Mouse (Mus musculus): ENCODE results near the gene Cit. TPM values are rescaled to one million over a fixed set of nuclear protein-coding genes. Genes with fewer than 3 reads are reported as not detected.

Gene Cit
- polyA plus RNA-seq, 1 experiment from 2014 or later = 30.7 TPM

DNA sequence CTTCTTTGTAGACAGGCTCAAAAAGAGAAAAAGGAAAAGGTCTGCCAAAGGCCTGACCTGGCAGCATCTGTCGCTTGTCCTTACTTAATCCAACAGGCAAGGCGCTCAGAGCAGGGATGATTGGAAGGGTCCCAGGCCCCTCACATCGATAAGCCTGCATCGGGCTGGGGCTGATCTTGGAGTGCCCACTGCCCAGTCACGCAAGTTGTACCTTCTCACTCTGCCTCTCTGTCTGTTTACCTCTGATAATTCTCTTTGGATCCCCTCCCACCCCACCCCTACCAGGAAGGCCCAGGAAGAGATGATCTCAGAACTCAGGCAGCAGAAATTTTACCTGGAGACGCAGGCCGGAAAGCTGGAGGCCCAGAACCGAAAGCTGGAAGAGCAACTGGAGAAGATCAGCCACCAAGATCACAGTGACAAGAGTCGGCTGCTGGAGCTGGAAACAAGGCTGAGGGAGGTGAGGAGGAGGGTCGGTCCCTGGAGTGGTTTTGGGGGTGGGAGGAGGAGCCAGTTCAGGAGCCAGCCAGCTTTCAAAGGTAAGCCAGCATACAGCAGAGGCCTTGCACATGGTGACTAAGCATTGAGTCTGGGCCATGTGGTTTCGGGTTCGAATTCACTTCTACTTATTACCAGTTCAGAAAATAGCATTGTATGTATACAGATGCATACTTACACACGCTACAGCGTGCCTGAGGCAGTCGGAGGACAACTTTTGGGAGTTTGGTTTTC is 102.7 kb downstream of the Cit start:
- no peak for ATAC-seq (ENCODE audit: insufficient number of reproducible peaks, low FRiP score, low TSS enrichment, low read depth)
- Histone ChIP-seq H3K4me3 (ENCODE audit: low read depth, low read length) (no peak overlapping the region), H3K9ac (ENCODE audit: low read length) (no peak overlapping the region), H3K4me1 (ENCODE audit: control insufficient read depth, insufficient read depth, low read length) (no peaks in the 10 kb centered on the region), H3K27me3 (ENCODE audit: control insufficient read depth, insufficient read depth, low read length) (no peaks in the 10 kb centered on the region), H3K36me3 (ENCODE audit: control insufficient read depth, insufficient read depth, low read length) (peaks cover 20% of the 10 kb centered on the region), H3K9me3 (ENCODE audit: control insufficient read depth, low read length) (no peaks in the 10 kb centered on the region), H3K27ac (replicated peaks; ENCODE audit: low read depth, low read length) (no peak overlapping the region), H3K4me2 (ENCODE audit: low read depth, severe bottlenecking) (no peak overlapping the region)
- WGBS = 91% methylated on average over 15 of the region's 15 CpGs
- DNase-seq (ENCODE audit: low spot score) = no peak

- no peaks in the 10 kb centered on the region for H3K27me3 ChIP-seq (ENCODE audit: control insufficient read depth, insufficient read depth, low read length)
- WGBS = 85% methylated on average over 7 of the region's 7 CpGs
- H3K9ac ChIP-seq (ENCODE audit: low read length) = no peak overlapping the region
- H3K36me3 ChIP-seq (ENCODE audit: control insufficient read depth, insufficient read depth, low read length) = peaks cover 39% of the 10 kb centered on the region
- H3K27ac ChIP-seq (replicated peaks; ENCODE audit: low read depth, low read length) = no peak overlapping the region
- no peak for ATAC-seq (ENCODE audit: insufficient number of reproducible peaks, low FRiP score, low TSS enrichment, low read depth)
- no peaks in the 10 kb centered on the region; the same call in 1 of the 2 replicates for H3K9me3 ChIP-seq (ENCODE audit: control insufficient read depth, low read length)
- DNase-seq (ENCODE audit: low spot score) = no peak
- no peak overlapping the region for H3K4me2 ChIP-seq (ENCODE audit: low read depth, severe bottlenecking)
- no peaks in the 10 kb centered on the region for H3K4me1 ChIP-seq (ENCODE audit: control insufficient read depth, insufficient read depth, low read length)
- H3K4me3 ChIP-seq (ENCODE audit: low read depth, low read length) = no peak overlapping the region
Measured at GRCm38 (mm10) chr5:115950936-115951335, 105.9 kb downstream of the Cit start.

DNA sequence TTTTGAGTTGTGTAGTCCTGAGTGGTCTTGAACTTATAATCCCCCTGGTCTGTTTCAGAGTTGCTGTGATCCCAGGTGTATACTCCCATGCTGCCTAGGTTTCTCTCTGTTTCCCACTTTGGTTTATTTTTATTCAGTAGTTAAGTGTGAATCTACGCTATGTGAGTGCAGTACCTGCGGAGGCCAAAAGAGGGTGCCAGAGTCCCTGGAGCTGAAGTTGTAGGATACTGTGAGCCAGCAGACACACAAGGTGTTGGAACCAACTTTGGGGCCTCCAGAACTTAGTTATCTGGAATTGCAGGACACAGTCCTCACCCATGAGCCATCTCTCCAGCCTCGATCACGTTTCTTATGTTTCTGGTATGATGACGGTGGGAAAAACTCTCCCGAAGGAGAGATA is 108.1 kb downstream of the Cit start:
- Histone ChIP-seq H3K4me2 (ENCODE audit: low read depth, severe bottlenecking) (no peak overlapping the region), H3K9ac (ENCODE audit: low read length) (no peak overlapping the region), H3K4me1 (ENCODE audit: control insufficient read depth, insufficient read depth, low read length) (no peaks in the 10 kb centered on the region), H3K36me3 (ENCODE audit: control insufficient read depth, insufficient read depth, low read length) (peaks cover 50% of the 10 kb centered on the region), H3K27me3 (ENCODE audit: control insufficient read depth, insufficient read depth, low read length) (no peaks in the 10 kb centered on the region), H3K9me3 (ENCODE audit: control insufficient read depth, low read length) (no peaks in the 10 kb centered on the region; the same call in 1 of the 2 replicates), H3K4me3 (ENCODE audit: low read depth, low read length) (no peak overlapping the region), H3K27ac (replicated peaks; ENCODE audit: low read depth, low read length) (no peak overlapping the region)
- ATAC-seq (ENCODE audit: insufficient number of reproducible peaks, low FRiP score, low TSS enrichment, low read depth) = no peak
- DNase-seq (ENCODE audit: low spot score) = no peak
- WGBS = 98% methylated on average over 6 of the region's 6 CpGs

DNA sequence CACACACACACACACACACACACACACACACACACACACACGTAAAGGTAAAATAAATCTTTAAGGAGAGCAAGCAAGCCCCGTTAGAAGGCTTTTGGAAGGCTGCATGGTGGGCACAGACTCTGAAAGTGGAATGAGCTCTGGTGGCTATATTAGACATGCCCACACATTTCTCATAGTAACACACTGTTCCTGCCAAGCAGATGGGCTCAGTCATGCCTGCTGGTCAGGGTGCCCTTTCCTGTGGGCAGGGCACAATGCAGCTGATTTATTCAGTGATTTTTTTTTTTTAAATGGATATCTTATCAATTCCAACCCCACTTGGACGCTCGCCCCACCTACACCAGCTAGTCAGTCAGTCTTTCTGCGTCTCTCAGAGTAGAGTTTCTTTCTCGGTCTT is 109.0 kb downstream of the Cit start:
- no peak overlapping the region for H3K4me2 ChIP-seq (ENCODE audit: low read depth, severe bottlenecking)
- DNase-seq (ENCODE audit: low spot score) = no peak
- H3K4me1 ChIP-seq (ENCODE audit: control insufficient read depth, insufficient read depth, low read length) = no peaks in the 10 kb centered on the region
- H3K9me3 ChIP-seq (ENCODE audit: control insufficient read depth, low read length) = no peaks in the 10 kb centered on the region; the same call in 1 of the 2 replicates
- no peaks in the 10 kb centered on the region for H3K27me3 ChIP-seq (ENCODE audit: control insufficient read depth, insufficient read depth, low read length)
- no peak overlapping the region for H3K27ac ChIP-seq (replicated peaks; ENCODE audit: low read depth, low read length)
- WGBS = 92% methylated on average over 6 of the region's 6 CpGs
- peaks cover 50% of the 10 kb centered on the region for H3K36me3 ChIP-seq (ENCODE audit: control insufficient read depth, insufficient read depth, low read length)
- ATAC-seq (ENCODE audit: insufficient number of reproducible peaks, low FRiP score, low TSS enrichment, low read depth) = no peak
- no peak overlapping the region for H3K9ac ChIP-seq (ENCODE audit: low read length)
- no peak overlapping the region for H3K4me3 ChIP-seq (ENCODE audit: low read depth, low read length)

DNA sequence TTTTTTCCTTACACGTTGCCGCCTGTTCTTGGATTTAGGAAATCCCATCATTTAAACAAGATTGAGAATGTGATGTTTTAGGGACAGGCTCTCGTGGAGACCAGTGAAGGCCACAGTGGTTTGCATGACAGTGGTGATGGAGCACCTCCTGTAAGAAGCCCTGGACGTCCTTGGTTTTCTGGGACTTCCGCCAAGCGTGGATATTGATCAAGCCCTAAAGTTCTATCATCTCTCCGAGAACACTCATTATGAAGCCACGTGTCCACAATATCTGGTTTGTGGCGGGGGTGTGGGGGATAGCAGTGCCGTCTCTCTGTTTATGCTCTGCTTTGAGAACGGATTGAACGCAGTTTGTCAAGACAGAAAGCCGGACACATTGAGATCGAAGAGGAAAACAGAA is 109.5 kb downstream of the Cit start:
- Histone ChIP-seq H3K27ac (replicated peaks; ENCODE audit: low read depth, low read length) (no peak overlapping the region), H3K27me3 (ENCODE audit: control insufficient read depth, insufficient read depth, low read length) (no peaks in the 10 kb centered on the region), H3K9me3 (ENCODE audit: control insufficient read depth, low read length) (no peaks in the 10 kb centered on the region; the same call in 1 of the 2 replicates), H3K36me3 (ENCODE audit: control insufficient read depth, insufficient read depth, low read length) (peaks cover 50% of the 10 kb centered on the region), H3K4me3 (ENCODE audit: low read depth, low read length) (no peak overlapping the region), H3K4me2 (ENCODE audit: low read depth, severe bottlenecking) (no peak overlapping the region), H3K9ac (ENCODE audit: low read length) (no peak overlapping the region), H3K4me1 (ENCODE audit: control insufficient read depth, insufficient read depth, low read length) (no peaks in the 10 kb centered on the region)
- no peak for DNase-seq (ENCODE audit: low spot score)
- no peak for ATAC-seq (ENCODE audit: insufficient number of reproducible peaks, low FRiP score, low TSS enrichment, low read depth)
- 97% methylated on average over 14 of the region's 14 CpGs for WGBS

GRCm38 (mm10) chr5:115955131-115955530 is 110.1 kb downstream of the Cit start:
- WGBS = 93% methylated on average over 14 of the region's 14 CpGs
- Histone ChIP-seq H3K9ac (ENCODE audit: low read length) (no peak overlapping the region), H3K4me1 (ENCODE audit: control insufficient read depth, insufficient read depth, low read length) (no peaks in the 10 kb centered on the region), H3K4me2 (ENCODE audit: low read depth, severe bottlenecking) (no peak overlapping the region), H3K27me3 (ENCODE audit: control insufficient read depth, insufficient read depth, low read length) (no peaks in the 10 kb centered on the region), H3K27ac (replicated peaks; ENCODE audit: low read depth, low read length) (no peak overlapping the region), H3K36me3 (ENCODE audit: control insufficient read depth, insufficient read depth, low read length) (peaks cover 50% of the 10 kb centered on the region), H3K9me3 (ENCODE audit: control insufficient read depth, low read length) (no peaks in the 10 kb centered on the region; the same call in 1 of the 2 replicates), H3K4me3 (ENCODE audit: low read depth, low read length) (no peak overlapping the region)
- ATAC-seq (ENCODE audit: insufficient number of reproducible peaks, low FRiP score, low TSS enrichment, low read depth) (no peak), DNase-seq (ENCODE audit: low spot score) (no peak)

- WGBS = 96% methylated on average over 14 of the region's 14 CpGs
Measured at GRCm38 (mm10) chr5:115956048-115956447, 111.0 kb downstream of the Cit start.

DNA sequence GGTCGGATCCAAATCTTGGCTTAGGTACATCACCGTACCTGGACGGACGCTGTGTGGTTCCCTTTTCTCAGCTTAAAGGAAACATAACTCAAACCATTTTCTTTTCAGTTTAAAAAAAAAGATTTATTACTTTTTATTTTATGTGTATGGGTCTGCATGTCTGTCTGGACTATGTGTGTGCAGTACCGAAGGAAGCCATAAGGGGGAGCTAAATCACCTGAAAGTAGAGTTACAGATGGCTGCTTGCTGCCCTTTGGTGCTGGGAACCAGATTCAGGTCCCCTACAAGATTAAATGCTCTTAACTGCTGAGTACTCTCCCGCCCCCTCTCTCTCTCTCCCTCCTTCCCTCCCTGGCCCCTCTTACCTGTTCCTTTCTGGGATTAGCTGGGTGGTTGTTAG is 112.1 kb downstream of the Cit start:
- DNase-seq (ENCODE audit: low spot score) (no peak), ATAC-seq (ENCODE audit: insufficient number of reproducible peaks, low FRiP score, low TSS enrichment, low read depth) (no peak)
- Histone ChIP-seq H3K4me1 (ENCODE audit: control insufficient read depth, insufficient read depth, low read length) (no peaks in the 10 kb centered on the region), H3K27ac (replicated peaks; ENCODE audit: low read depth, low read length) (no peak overlapping the region), H3K4me2 (ENCODE audit: low read depth, severe bottlenecking) (no peak overlapping the region), H3K4me3 (ENCODE audit: low read depth, low read length) (no peak overlapping the region), H3K36me3 (ENCODE audit: control insufficient read depth, insufficient read depth, low read length) (peaks cover 37% of the 10 kb centered on the region), H3K9me3 (ENCODE audit: control insufficient read depth, low read length) (no peaks in the 10 kb centered on the region; the same call in 1 of the 2 replicates), H3K9ac (ENCODE audit: low read length) (no peak overlapping the region), H3K27me3 (ENCODE audit: control insufficient read depth, insufficient read depth, low read length) (no peaks in the 10 kb centered on the region)
- 93% methylated on average over 6 of the region's 6 CpGs for WGBS

More at GRCm38 (mm10) chr5:115956048-115956447, 111.0 kb downstream of the Cit start:
- Histone ChIP-seq H3K9me3 (ENCODE audit: control insufficient read depth, low read length) (no peaks in the 10 kb centered on the region; the same call in 1 of the 2 replicates), H3K27ac (replicated peaks; ENCODE audit: low read depth, low read length) (no peak overlapping the region), H3K27me3 (ENCODE audit: control insufficient read depth, insufficient read depth, low read length) (no peaks in the 10 kb centered on the region), H3K4me1 (ENCODE audit: control insufficient read depth, insufficient read depth, low read length) (no peaks in the 10 kb centered on the region), H3K4me2 (ENCODE audit: low read depth, severe bottlenecking) (no peak overlapping the region), H3K9ac (ENCODE audit: low read length) (no peak overlapping the region), H3K36me3 (ENCODE audit: control insufficient read depth, insufficient read depth, low read length) (peaks cover 45% of the 10 kb centered on the region), H3K4me3 (ENCODE audit: low read depth, low read length) (no peak overlapping the region)
- DNase-seq (ENCODE audit: low spot score) = no peak
- no peak for ATAC-seq (ENCODE audit: insufficient number of reproducible peaks, low FRiP score, low TSS enrichment, low read depth)

Measured in limb, embryonic 11.5 days (tissue).